Mouse (Mus musculus) MEL (cell line): ENCODE results near the gene Pitpnc1.

Source experiments
- CTCF ChIP-seq, 3 experiments: IDR thresholded peaks in 2 of 3; conservative IDR thresholded peaks in 1 of 3; 2 replicates each; pipeline ENCODE4 v1.5.1; 2011 to 2012; ENCODE audit warnings: low read length in 3 of 3, low read depth in 2 of 3, mild to moderate bottlenecking in 2 of 3, improper control_type of control experiment in 1 of 3, inconsistent platforms in 1 of 3, mixed read lengths in 1 of 3, moderate library complexity in 1 of 3; ENCODE audit not compliant: control insufficient read depth in 1 of 3, insufficient read depth in 1 of 3, poor library complexity in 1 of 3, severe bottlenecking in 1 of 3
- E2F4 ChIP-seq: IDR thresholded peaks from 2 replicates; pipeline ENCODE4 v1.6.1; 2011; ENCODE audit warnings: low read depth, low read length, improper control_type of control experiment, borderline replicate concordance
- NELFE ChIP-seq: IDR thresholded peaks from 2 replicates; pipeline ENCODE4 v1.6.1; 2011; ENCODE audit warnings: low read depth, low read length, improper control_type of control experiment
- TAL1 ChIP-seq: IDR thresholded peaks from 2 replicates; pipeline ENCODE4 v1.6.1; 2012; ENCODE audit warnings: mild to moderate bottlenecking, inconsistent platforms, low read length, moderate library complexity, mixed read lengths
- ZC3H11A ChIP-seq: IDR thresholded peaks from 2 replicates; pipeline ENCODE4 v1.6.1; 2012; ENCODE audit warnings: low read depth, mild to moderate bottlenecking, inconsistent platforms, low read length, improper control_type of control experiment

GRCm38 (mm10) chr11:107222531-107223168, 247.8 kb downstream of the Pitpnc1 start:
- no peak for TF ChIP-seq TAL1
- no peak for TF ChIP-seq ZC3H11A
- TF ChIP-seq NELFE, result no peak
- TF ChIP-seq E2F4, result no peak
- no peak for TF ChIP-seq CTCF (IDR thresholded peaks at IDR 0.05 in 2 of 3, conservative IDR thresholded peaks at IDR 0.05 in 1 of 3; ENCODE audit: control insufficient read depth in 1 of 3, insufficient read depth in 1 of 3, low read depth in 2 of 3, low read length in 3 of 3, poor library complexity in 1 of 3, severe bottlenecking in 1 of 3)
